Mouse (Mus musculus) CH12.LX (cell line): ENCODE results near the gene Zfp36.

Experiments
- CTCF ChIP-seq, 2 experiments: IDR thresholded peaks in 1 of 2; conservative IDR thresholded peaks in 1 of 2; 2 replicates each; pipeline ENCODE4 v1.5.1; 2011 to 2012; ENCODE audit warnings: low read depth in 2 of 2, low read length in 2 of 2, improper control_type of control experiment in 1 of 2, inconsistent platforms in 1 of 2, mild to moderate bottlenecking in 1 of 2, moderate library complexity in 1 of 2
- TCF12 ChIP-seq: IDR thresholded peaks from 2 replicates; pipeline ENCODE4 v1.6.1; 2014; ENCODE audit warnings: low read depth, mild to moderate bottlenecking, inconsistent platforms, low read length, improper control_type of control experiment
- ZNF384 ChIP-seq: IDR thresholded peaks from 2 replicates; pipeline ENCODE4 v1.6.1; 2012; ENCODE audit warnings: low read depth, low read length, improper control_type of control experiment, inconsistent platforms

DNA sequence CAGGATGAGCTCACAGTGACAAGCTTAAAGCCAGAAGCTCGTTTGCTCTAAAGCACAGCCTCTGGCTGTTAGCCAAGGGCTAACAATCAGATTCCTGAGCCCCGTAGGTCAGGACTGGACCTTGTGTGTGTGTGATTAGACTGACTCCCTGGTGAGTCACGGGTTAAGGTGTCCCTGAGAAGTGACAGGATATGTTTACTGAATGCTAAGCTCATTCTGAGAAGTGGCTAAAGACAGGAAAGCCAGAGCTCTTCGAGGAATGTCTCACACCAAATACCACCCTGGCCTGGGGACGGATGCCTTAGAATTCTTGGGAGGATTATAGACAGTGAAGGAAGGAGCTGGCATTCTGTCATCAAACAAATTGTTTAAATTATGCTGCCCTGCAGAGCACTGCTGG, 22.1 kb downstream of the Zfp36 start:
- TF ChIP-seq CTCF (conservative IDR thresholded peaks at IDR 0.05 in 1 of 2, IDR thresholded peaks at IDR 0.05 in 1 of 2; ENCODE audit: low read depth in 2 of 2, low read length in 2 of 2) (no peak), TCF12 (no peak), ZNF384 (no peak)
